ENCODE assay signal across 23 mouse cellular contexts in genomic region chr15:79387611-79388010, GRCm38 (mm10). TPM values are rescaled to one million over a fixed set of nuclear protein-coding genes. Genes with fewer than 3 reads are reported as not detected.
DNase-seq lines count a peak whose midpoint lies in the region; ATAC-seq and TF ChIP-seq lines count a peak whose summit lies in the region.
"Had no signal": no experiment of that assay in that cellular context is flagged by ENCODE, and none has a peak within 500 bp of the region (broad histone marks: within the 10 kb centered on the region; RNA-seq: fewer than 3 reads in every experiment).

No protein-coding gene starts in this region.

- 72% methylated on average over 7 of the region's 7 CpGs for WGBS in heart, embryonic 12.5 days
- WGBS in intestine, postnatal 0 days: 70% methylated on average over 7 of the region's 7 CpGs
- 64% methylated on average over 7 of the region's 7 CpGs for WGBS in small intestine, adult 2 months

- H3K9me3 ChIP-seq in heart, embryonic 12.5 days (replicated peaks): no peaks in the 10 kb centered on the region
- H3K9me3 ChIP-seq in intestine, postnatal 0 days (ENCODE audit: control insufficient read depth): no peaks in the 10 kb centered on the region
- H3K9me3 ChIP-seq: forebrain, embryonic 10.5 days; hindbrain, embryonic 15.5 days; limb, embryonic 12.5 days; midbrain, embryonic 10.5 days had no signal

- no peaks in the 10 kb centered on the region for H3K27me3 ChIP-seq in heart, embryonic 12.5 days (replicated peaks)
- H3K27me3 ChIP-seq in intestine, postnatal 0 days (replicated peaks; ENCODE audit: control insufficient read depth, insufficient read depth, low read length): no peaks in the 10 kb centered on the region
- no peaks in the 10 kb centered on the region for H3K27me3 ChIP-seq in small intestine, adult 2 months (ENCODE audit: control insufficient read depth, insufficient read depth, low read length)
- H3K27me3 ChIP-seq: CH12.LX; hindbrain, embryonic 15.5 days; limb, embryonic 12.5 days had no signal

- H3K9ac ChIP-seq in heart, embryonic 12.5 days: no peak overlapping the region
- H3K9ac ChIP-seq in intestine, postnatal 0 days (ENCODE audit: low read depth, low read length): no peak overlapping the region
- H3K9ac ChIP-seq: forebrain, postnatal 0 days; hindbrain, embryonic 15.5 days; limb, embryonic 12.5 days had no signal

- 0 out of 2 replicates have a peak overlapping the region, but pooled peaks have one; percentile 19 for H3K27ac ChIP-seq in heart, embryonic 12.5 days (ENCODE audit: poor library complexity, severe bottlenecking)
- H3K27ac ChIP-seq in layer of hippocampus, adult 2 months: peak overlapping the region; percentile 81
- H3K27ac ChIP-seq in intestine, postnatal 0 days (ENCODE audit: low read depth, low read length): peak overlapping the region; percentile 85
- H3K27ac ChIP-seq in small intestine, adult 2 months (ENCODE audit: insufficient read depth, low read depth, low read length): peak overlapping the region; percentile 73
- H3K27ac ChIP-seq: forebrain, embryonic 10.5 days; hindbrain, embryonic 15.5 days; limb, embryonic 12.5 days; macrophage; midbrain, embryonic 10.5 days had no signal

- TF ChIP-seq CTCF in layer of hippocampus, adult 2 months (conservative IDR thresholded peaks at IDR 0.05): no peak
- TF ChIP-seq CTCF in intestine, postnatal 0 days (IDR thresholded peaks at IDR 0.05; ENCODE audit: low read depth): no peak
- no peak for TF ChIP-seq CTCF in small intestine, adult 2 months (IDR thresholded peaks at IDR 0.05; ENCODE audit: extremely low read depth, insufficient read length, insufficient replicate concordance, low read depth, low read length)

- DNase-seq in heart, adult 8-10 months (ENCODE audit: low spot score): no peak
- no peak for DNase-seq in layer of hippocampus, adult 2 months (ENCODE audit: low spot score in 2 of 2)
- DNase-seq in layer of hippocampus, adult 11-12 months (ENCODE audit: low spot score): no peak
- DNase-seq in thymus, adult 18-20 months: no peak
- DNase-seq: adrenal gland, postnatal 14 days; cerebellum, adult 11-12 months; cerebellum, postnatal 25 days; embryo, embryonic 11 days; forebrain, postnatal 0 days; heart, postnatal 36 days; kidney, adult 8-10 months; kidney, postnatal 36 days; lung, embryonic 14.5 days; thymus, postnatal 36 days had no signal

- H3K4me3 ChIP-seq in heart, embryonic 12.5 days: no peak overlapping the region
- H3K4me3 ChIP-seq in layer of hippocampus, adult 2 months: no peak overlapping the region
- H3K4me3 ChIP-seq in intestine, postnatal 0 days (ENCODE audit: low read depth, low read length): no peak overlapping the region
- H3K4me3 ChIP-seq in small intestine, adult 2 months (ENCODE audit: low read depth, low read length): no peak overlapping the region
- H3K4me3 ChIP-seq: forebrain, embryonic 10.5 days; hindbrain, embryonic 15.5 days; limb, embryonic 12.5 days; midbrain, embryonic 10.5 days had no signal

- no peak for TF ChIP-seq POLR2A in small intestine, adult 2 months (IDR thresholded peaks at IDR 0.05; ENCODE audit: low read depth, low read length)

- H3K4me2 ChIP-seq in heart, embryonic 12.5 days: no peak overlapping the region
- no peak overlapping the region for H3K4me2 ChIP-seq in intestine, postnatal 0 days (replicated peaks; ENCODE audit: low read depth)
- H3K4me2 ChIP-seq: hindbrain, embryonic 15.5 days; limb, embryonic 12.5 days; lung, embryonic 14.5 days had no signal

- peaks cover 71% of the 10 kb centered on the region for H3K4me1 ChIP-seq in heart, embryonic 12.5 days (replicated peaks)
- H3K4me1 ChIP-seq in intestine, postnatal 0 days (replicated peaks; ENCODE audit: control insufficient read depth, insufficient read depth, low read length): peaks cover 35% of the 10 kb centered on the region
- H3K4me1 ChIP-seq in small intestine, adult 2 months (ENCODE audit: control insufficient read depth, insufficient read depth, insufficient read length, low read length): peaks cover 48% of the 10 kb centered on the region

- no peak for ATAC-seq in heart, embryonic 12.5 days (ENCODE audit: insufficient number of reproducible peaks, low FRiP score)
- no peak for ATAC-seq in intestine, postnatal 0 days
- ATAC-seq: forebrain, postnatal 0 days had no signal

- H3K36me3 ChIP-seq in heart, embryonic 12.5 days: peaks cover 16% of the 10 kb centered on the region
- H3K36me3 ChIP-seq in intestine, postnatal 0 days (ENCODE audit: control insufficient read depth, insufficient read depth): no peaks in the 10 kb centered on the region
- no peaks in the 10 kb centered on the region for H3K36me3 ChIP-seq in small intestine, adult 2 months (ENCODE audit: control insufficient read depth, insufficient read depth, low read length)
- H3K36me3 ChIP-seq: hindbrain, embryonic 15.5 days had no signal

RNA-seq across cellular contexts. Expression of gene Tmem184b, which starts 15.8 kb away (rescaled TPM):
- 77.2 and 82.3 TPM in 2 replicates for polyA plus RNA-seq in heart, embryonic 12.5 days (2016; fragmentation: Nextera tagmentation; extraction: Ambion mirVana)
- 10 to 100 TPM; 34.6 to 46.1 (median 39.0) TPM for total RNA-seq in heart, adult 8-10 months (2022)
- total RNA-seq in layer of hippocampus, adult 2 months (2021): 10 to 100 TPM; 53.6 to 56.0 TPM
- 32.7 and 34.1 TPM in 2 replicates for polyA plus RNA-seq in intestine, postnatal 0 days (2015; fragmentation: Nextera tagmentation; extraction: Ambion mirVana)
- 80.3 and 168 TPM in 2 replicates for polyA plus RNA-seq in small intestine, adult 2 months (2012; rRNA removed)

RNA-seq across cellular contexts. Expression of gene Maff, which starts 41.2 kb away (rescaled TPM):
- polyA plus RNA-seq in heart, embryonic 12.5 days (2016; fragmentation: Nextera tagmentation; extraction: Ambion mirVana): 1.9 and 2.6 TPM in 2 replicates
- 10 to 100 TPM in 2 of 4 experiments, 1 to 10 TPM in 2; 5.7 to 11.1 (median 9.9) TPM for total RNA-seq in heart, adult 8-10 months (2022)
- total RNA-seq in layer of hippocampus, adult 2 months (2021): 1 to 10 TPM in 1 of 2 experiments, under 1 TPM in 1; 0.87 to 1.8 TPM
- polyA plus RNA-seq in intestine, postnatal 0 days (2015; fragmentation: Nextera tagmentation; extraction: Ambion mirVana): 6.6 and 8.8 TPM in 2 replicates
- 9.4 and 28.5 TPM in 2 replicates for polyA plus RNA-seq in small intestine, adult 2 months (2012; rRNA removed)

RNA-seq across cellular contexts. Expression of gene Pla2g6, which starts 59.4 kb away (rescaled TPM):
- 12.1 and 14.4 TPM in 2 replicates for polyA plus RNA-seq in heart, embryonic 12.5 days (2016; fragmentation: Nextera tagmentation; extraction: Ambion mirVana)
- total RNA-seq in heart, adult 8-10 months (2022): 10 to 100 TPM; 11.6 to 15.6 (median 13.4) TPM
- 10 to 100 TPM; 23.8 to 23.9 TPM for total RNA-seq in layer of hippocampus, adult 2 months (2021)
- 17.4 and 22.1 TPM in 2 replicates for polyA plus RNA-seq in intestine, postnatal 0 days (2015; fragmentation: Nextera tagmentation; extraction: Ambion mirVana)
- 24.1 and 40.2 TPM in 2 replicates for polyA plus RNA-seq in small intestine, adult 2 months (2012; rRNA removed)

Comparison
In these comparisons a context has a peak if more than half of its experiments do, and no peak if none do; other contexts are left out.
1. H3K27ac ChIP-seq: peak in every context shown above with its lines; median percentile 85 in intestine, postnatal 0 days; 81 in layer of hippocampus, adult 2 months; 73 in small intestine, adult 2 months; 19 in heart, embryonic 12.5 days.